Mouse (Mus musculus): ENCODE results near the gene Arhgap19. TPM values are rescaled to one million over a fixed set of nuclear protein-coding genes. Genes with fewer than 3 reads are reported as not detected.

Arhgap19 gene
- polyA plus RNA-seq, 1 experiment from 2014 or later = 11.9 TPM

DNA sequence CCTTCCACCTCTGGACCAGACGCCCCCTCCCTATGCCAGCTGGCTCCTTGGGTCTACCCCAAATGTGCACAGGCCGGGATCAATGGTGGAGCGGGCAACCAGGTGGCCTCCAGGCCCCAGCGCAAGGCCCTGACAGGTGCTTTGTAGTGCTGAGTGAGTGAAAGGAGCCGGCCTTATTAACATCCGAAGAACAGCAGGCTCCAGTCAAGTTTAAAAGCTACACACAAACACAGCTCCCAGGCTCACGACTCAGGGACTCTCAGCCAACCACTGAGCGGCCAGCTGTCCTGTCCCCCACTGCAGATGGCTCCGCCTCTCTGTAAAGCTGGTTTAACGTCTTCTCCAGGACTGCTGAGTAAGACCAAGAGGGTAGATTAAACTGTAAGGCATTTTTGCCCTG lies 67.2 kb downstream of the Arhgap19 start:
- WGBS = 20% methylated on average over 10 of the region's 10 CpGs
- Histone ChIP-seq H3K4me1 (peaks cover 17% of the 10 kb centered on the region), H3K27me3 (replicated peaks) (peaks cover 65% of the 10 kb centered on the region), H3K9me3 (no peaks in the 10 kb centered on the region), H3K4me3 (no peak overlapping the region), H3K27ac (replicated peaks) (no peak overlapping the region), H3K36me3 (no peaks in the 10 kb centered on the region), H3K9ac (no peak overlapping the region), H3K4me2 (no peak overlapping the region)
- ATAC-seq (ENCODE audit: extremely low read depth, insufficient number of reproducible peaks, low FRiP score, low TSS enrichment) = no peak

DNA sequence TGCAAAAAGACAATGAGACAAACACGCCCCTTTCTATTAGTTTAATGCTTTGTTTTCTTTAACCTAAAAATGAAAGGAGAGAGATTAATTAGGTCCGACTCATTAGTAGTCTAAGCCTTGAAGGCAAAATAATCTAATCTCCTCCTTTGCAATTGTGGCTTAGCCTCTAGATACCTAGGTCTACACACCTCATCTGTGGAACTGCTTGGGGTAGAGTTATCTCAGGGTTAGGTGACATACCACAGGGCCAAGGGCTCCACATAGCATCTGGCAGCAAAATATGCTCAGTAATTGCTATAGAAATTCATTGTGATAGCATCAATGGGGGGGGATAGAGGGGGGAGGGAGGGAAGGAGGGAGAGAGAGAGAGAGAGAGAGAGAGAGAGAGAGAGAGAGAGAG lies 76.4 kb downstream of the Arhgap19 start:
- 66% methylated on average over 2 of the region's 2 CpGs for WGBS
- Histone ChIP-seq H3K9ac (no peak overlapping the region), H3K4me2 (no peak overlapping the region), H3K27ac (replicated peaks) (no peak overlapping the region), H3K4me3 (no peak overlapping the region), H3K9me3 (no peaks in the 10 kb centered on the region), H3K4me1 (peaks cover 7% of the 10 kb centered on the region; the same call in 1 of the 2 replicates), H3K27me3 (replicated peaks) (0 out of 2 replicates have a peak, but pooled peaks cover 4% of the 10 kb centered on the region), H3K36me3 (no peaks in the 10 kb centered on the region)
- ATAC-seq (ENCODE audit: extremely low read depth, insufficient number of reproducible peaks, low FRiP score, low TSS enrichment) = no peak

DNA sequence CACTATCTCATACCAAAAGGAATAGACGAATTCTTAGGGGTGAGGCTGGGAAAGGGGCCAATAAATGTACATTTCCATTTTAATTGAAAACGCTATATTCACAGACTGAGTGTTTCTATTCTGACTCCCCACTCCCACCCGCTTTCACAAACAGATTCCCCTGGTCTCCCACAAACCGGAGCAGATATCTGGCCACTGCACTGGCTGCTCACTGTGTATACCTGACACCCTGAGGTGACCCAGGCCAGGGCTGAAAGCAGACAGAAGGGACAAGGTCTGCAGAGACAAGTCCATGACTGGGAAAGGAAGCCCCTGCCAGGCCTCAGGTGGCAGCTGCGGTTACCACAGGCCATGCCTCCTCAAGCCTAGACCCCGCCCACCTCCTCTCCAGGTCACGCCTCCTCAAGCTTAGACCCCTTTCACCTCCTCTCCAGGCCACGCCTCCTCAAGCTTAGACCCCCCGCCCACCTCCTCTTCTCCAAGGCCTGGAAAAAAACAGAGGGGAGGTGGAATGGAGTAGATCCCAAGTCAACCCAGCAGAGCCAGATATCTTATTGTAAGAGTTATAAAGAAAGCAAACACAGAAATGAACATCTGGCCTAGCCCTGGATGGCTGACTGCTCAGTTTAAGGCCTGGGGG lies 76.9 kb downstream of the Arhgap19 start:
- Histone ChIP-seq H3K4me2 (no peak overlapping the region), H3K36me3 (no peaks in the 10 kb centered on the region), H3K9ac (no peak overlapping the region), H3K4me1 (peaks cover 7% of the 10 kb centered on the region; the same call in 1 of the 2 replicates), H3K9me3 (no peaks in the 10 kb centered on the region), H3K27ac (replicated peaks) (no peak overlapping the region), H3K4me3 (no peak overlapping the region), H3K27me3 (replicated peaks) (0 out of 2 replicates have a peak, but pooled peaks cover 4% of the 10 kb centered on the region)
- 36% methylated on average over 9 of the region's 9 CpGs for WGBS
- ATAC-seq (ENCODE audit: extremely low read depth, insufficient number of reproducible peaks, low FRiP score, low TSS enrichment) = no peak

DNA sequence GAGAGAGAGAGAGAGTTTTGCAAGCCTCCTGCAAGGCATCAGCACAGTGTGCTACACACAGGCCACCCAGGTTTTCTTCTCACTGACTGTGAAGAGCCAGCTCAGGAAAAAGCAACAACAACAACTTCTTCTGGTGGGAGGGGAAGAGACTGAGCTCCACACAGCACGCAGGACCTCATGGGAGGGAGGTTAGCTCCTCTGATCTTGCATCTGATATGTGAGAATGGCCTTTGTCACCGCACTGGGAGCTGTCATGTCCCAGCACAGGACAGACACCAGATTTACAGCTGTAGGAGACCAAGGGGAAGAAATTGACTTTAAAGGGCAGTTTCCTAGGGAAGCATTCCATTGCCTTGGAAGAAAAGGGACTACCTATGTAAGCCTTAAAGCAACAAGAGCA lies 78.5 kb downstream of the Arhgap19 start:
- Histone ChIP-seq H3K4me1 (peaks cover 7% of the 10 kb centered on the region; the same call in 1 of the 2 replicates), H3K4me2 (no peak overlapping the region), H3K27ac (replicated peaks) (no peak overlapping the region), H3K27me3 (replicated peaks) (peaks cover 5% of the 10 kb centered on the region), H3K9me3 (no peaks in the 10 kb centered on the region), H3K4me3 (no peak overlapping the region), H3K36me3 (no peaks in the 10 kb centered on the region), H3K9ac (no peak overlapping the region)
- no peak for ATAC-seq (ENCODE audit: extremely low read depth, insufficient number of reproducible peaks, low FRiP score, low TSS enrichment)
- WGBS = 4% methylated on average over 2 of the region's 2 CpGs

DNA sequence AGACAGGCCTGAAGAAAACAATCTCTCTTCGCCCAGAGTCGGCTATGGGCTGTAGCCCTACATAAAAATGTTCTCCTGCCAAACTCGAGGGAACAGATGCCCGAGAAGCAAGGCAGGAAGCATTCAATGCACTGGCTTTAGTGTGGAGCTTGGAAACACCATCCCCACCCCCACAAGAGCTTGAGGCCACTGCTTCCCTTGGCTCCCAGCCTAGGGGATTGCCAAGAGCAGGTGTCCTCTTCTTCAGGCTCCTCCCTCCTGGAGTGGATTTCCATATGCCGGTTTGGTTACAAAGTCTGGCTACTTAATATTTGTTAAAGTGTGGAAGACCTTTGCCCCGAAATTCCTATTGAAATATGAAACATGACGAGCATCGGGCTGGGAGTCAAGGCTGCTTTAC lies 82.4 kb downstream of the Arhgap19 start:
- peaks cover 27% of the 10 kb centered on the region for H3K27me3 ChIP-seq (replicated peaks)
- H3K9ac ChIP-seq = no peak overlapping the region
- H3K9me3 ChIP-seq = no peaks in the 10 kb centered on the region
- no peak overlapping the region for H3K27ac ChIP-seq (replicated peaks)
- no peak overlapping the region for H3K4me2 ChIP-seq
- no peak overlapping the region for H3K4me3 ChIP-seq
- H3K4me1 ChIP-seq = peaks cover 11% of the 10 kb centered on the region
- no peaks in the 10 kb centered on the region for H3K36me3 ChIP-seq
- 68% methylated on average over 8 of the region's 8 CpGs for WGBS
- no peak for ATAC-seq (ENCODE audit: extremely low read depth, insufficient number of reproducible peaks, low FRiP score, low TSS enrichment)

Other genes starting within 250 kb of the Arhgap19 start
- 1.5 and 1.7 TPM in 2 replicates for gene Gm340, start 219.7 kb downstream of the Arhgap19 start, polyA plus RNA-seq (2015; fragmentation: Nextera tagmentation; extraction: Ambion mirVana)
- 0.10 and 0.32 TPM in 2 replicates for gene Slit1, start 58.4 kb downstream of the Arhgap19 start, polyA plus RNA-seq (2015; fragmentation: Nextera tagmentation; extraction: Ambion mirVana)
- 2.1 and 2.2 TPM in 2 replicates for gene Frat1, start 27.9 kb upstream of the Arhgap19 start, polyA plus RNA-seq (2015; fragmentation: Nextera tagmentation; extraction: Ambion mirVana)
- gene Frat2, start 46.1 kb upstream of the Arhgap19 start, polyA plus RNA-seq (2015; fragmentation: Nextera tagmentation; extraction: Ambion mirVana) = 1.6 and 2.1 TPM in 2 replicates
- gene Rrp12, start 94.1 kb upstream of the Arhgap19 start, polyA plus RNA-seq (2015; fragmentation: Nextera tagmentation; extraction: Ambion mirVana) = 10.4 and 11.8 TPM in 2 replicates
- gene Pgam1, start 109.9 kb upstream of the Arhgap19 start, polyA plus RNA-seq (2015; fragmentation: Nextera tagmentation; extraction: Ambion mirVana) = 780 and 862 TPM in 2 replicates
- 46.5 and 47.1 TPM in 2 replicates for gene Exosc1, start 131.4 kb upstream of the Arhgap19 start, polyA plus RNA-seq (2015; fragmentation: Nextera tagmentation; extraction: Ambion mirVana)
- 55.3 and 57.5 TPM in 2 replicates for gene Zdhhc16, start 131.4 kb upstream of the Arhgap19 start, polyA plus RNA-seq (2015; fragmentation: Nextera tagmentation; extraction: Ambion mirVana)
- 17.2 and 22.1 TPM in 2 replicates for gene Mms19, start 179.1 kb upstream of the Arhgap19 start, polyA plus RNA-seq (2015; fragmentation: Nextera tagmentation; extraction: Ambion mirVana)
- 12.8 and 14.6 TPM in 2 replicates for gene Ubtd1, start 179.7 kb upstream of the Arhgap19 start, polyA plus RNA-seq (2015; fragmentation: Nextera tagmentation; extraction: Ambion mirVana)
- not detected in 2 replicates for gene Ankrd2, start 234.0 kb upstream of the Arhgap19 start, polyA plus RNA-seq (2015; fragmentation: Nextera tagmentation; extraction: Ambion mirVana)
- gene Hoga1, start 243.6 kb upstream of the Arhgap19 start, polyA plus RNA-seq (2015; fragmentation: Nextera tagmentation; extraction: Ambion mirVana) = 0.44 and 1.4 TPM in 2 replicates

All from heart, embryonic 13.5 days (tissue).